Mouse (Mus musculus): Measurements from ENCODE around the gene Nop2. TPM values are rescaled to one million over a fixed set of nuclear protein-coding genes. Genes with fewer than 3 reads are reported as not detected.

Gene Nop2
- total RNA-seq (2021): 10 to 100 TPM; 36.5 to 36.8 TPM
- long read RNA-seq, experiment 1, transcript Nop2-201 (16 exons, 2,597 nt): major isoform, 26 of 45 reads
- long read RNA-seq, experiment 1, partial matches to known transcripts: 12 of 45 reads
- long read RNA-seq, experiment 1, other reads (novel, unspliced or antisense): 7 of 45 reads
- long read RNA-seq, experiment 2, transcript Nop2-201 (16 exons, 2,597 nt): major isoform, 45 of 67 reads
- long read RNA-seq, experiment 2, partial matches to known transcripts: 13 of 67 reads
- long read RNA-seq, experiment 2, other reads (novel, unspliced or antisense): 9 of 67 reads

DNA sequence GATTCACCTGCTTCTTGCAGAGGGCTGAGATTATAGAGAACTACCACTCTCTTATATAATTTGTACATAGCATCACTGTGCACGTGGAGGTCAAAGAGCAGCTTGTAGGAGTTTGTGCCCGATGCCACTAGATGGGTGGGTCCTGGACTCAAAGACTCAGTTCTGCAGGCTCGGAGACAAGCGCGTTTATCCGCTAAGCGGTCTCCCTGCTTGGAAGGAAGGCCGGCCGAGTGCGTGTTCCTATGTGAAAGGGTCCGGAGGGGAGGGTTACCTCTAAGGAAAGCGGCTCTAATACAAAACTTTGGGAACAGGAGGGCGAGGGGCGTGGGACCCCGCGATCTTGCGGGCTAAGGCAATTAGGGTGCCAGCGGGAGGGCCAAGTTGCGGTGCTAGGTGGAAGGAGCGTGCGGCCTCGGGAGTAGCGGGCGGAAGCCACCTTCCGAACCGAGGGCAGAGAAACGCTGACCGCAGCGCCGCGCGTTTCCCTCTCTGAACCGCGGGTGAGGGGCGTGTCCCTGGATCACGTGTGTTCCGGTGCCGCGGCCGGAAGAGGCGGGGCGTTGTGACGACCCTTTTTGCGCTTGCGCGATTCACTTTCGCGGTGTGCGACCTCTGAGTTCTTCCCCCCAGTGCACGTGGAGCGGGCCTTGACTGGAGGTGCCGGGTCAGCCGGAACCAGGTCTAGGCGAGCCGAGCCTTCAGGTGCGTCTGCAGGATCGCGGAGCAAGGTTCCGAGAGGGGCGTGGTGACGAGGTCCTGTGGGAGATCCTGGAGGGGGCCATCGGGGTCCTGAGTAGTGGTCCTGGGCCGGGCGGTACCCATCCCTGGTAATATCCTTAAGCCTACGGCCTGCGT lies at the start of gene Nop2:
TSS of gene Nop2 (plus strand) at position 608 of the 855 bp plus-strand sequence.
- DNase-seq (ENCODE audit: low spot score in 2 of 2): peak; percentile 69 to 72

DNA sequence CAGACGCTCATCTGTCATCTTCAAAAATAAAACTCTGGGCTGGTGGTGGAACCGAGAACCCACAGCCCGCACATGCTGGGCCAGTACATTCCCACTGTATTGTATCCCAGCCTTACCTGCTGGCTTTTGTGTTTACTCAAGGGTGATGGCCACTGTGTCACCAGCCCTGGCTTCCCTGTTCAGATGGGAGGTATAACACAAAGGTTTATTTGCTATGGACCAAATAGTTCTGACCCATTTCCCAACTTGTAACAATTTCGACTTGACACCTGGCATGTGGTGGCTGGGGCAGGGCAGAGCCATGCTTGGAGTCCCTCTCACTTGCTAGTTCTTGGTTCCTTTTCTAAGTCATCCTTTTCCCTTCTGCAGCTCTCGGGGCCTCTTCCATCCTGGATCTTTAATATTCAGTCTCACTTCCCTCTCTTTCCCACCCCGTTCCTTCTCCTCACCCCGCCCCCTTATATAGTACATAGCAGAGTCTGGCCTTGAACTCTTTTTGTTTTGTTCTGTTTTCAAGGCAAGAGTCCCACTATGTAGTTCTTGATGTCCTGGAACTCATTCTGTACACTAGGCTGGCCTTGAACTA lies 48.8 kb upstream of the Nop2 start:
- DNase-seq (ENCODE audit: low spot score in 2 of 2): no peak

DNA sequence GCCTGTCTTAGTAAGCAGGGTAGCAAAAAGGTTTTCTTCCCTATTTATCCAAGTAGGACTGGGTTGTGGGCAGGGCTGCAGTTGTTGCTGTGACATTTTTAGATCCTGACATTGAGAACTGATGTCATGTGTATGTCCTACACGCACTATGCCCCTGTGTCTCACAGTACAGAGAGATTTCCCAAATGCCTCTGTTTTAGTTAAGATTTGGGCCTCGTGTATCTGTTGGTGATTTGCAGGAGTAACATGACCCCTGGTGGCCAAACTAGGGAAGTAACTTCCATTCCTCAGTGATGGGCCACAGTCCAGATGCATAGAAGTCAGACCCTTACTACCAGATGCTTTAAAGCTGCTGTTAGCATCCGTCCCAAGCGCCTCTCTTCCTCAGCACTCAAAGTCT lies 47.3 kb upstream of the Nop2 start:
- no peak for DNase-seq (ENCODE audit: low spot score in 2 of 2)

DNA sequence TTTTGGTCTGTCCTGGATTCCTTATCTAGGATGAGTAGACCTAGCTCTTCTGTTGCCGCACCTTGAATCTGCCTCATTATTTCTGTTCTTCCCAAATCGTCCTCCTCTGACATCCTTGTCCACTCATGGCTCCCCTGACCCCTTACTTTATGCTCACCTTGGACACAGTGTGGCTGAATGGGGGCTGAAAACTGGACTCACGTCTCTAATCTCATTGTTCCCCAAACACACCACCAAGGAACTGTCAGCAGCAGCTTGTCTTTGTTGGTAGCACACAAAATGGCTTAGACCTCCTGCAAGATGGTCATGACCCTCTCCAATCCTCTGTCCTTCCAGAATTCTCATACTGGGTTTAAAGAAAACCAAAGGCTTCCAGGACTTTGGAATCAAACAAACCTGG lies 43.8 kb upstream of the Nop2 start:
- DNase-seq (ENCODE audit: low spot score in 2 of 2): no peak

DNA sequence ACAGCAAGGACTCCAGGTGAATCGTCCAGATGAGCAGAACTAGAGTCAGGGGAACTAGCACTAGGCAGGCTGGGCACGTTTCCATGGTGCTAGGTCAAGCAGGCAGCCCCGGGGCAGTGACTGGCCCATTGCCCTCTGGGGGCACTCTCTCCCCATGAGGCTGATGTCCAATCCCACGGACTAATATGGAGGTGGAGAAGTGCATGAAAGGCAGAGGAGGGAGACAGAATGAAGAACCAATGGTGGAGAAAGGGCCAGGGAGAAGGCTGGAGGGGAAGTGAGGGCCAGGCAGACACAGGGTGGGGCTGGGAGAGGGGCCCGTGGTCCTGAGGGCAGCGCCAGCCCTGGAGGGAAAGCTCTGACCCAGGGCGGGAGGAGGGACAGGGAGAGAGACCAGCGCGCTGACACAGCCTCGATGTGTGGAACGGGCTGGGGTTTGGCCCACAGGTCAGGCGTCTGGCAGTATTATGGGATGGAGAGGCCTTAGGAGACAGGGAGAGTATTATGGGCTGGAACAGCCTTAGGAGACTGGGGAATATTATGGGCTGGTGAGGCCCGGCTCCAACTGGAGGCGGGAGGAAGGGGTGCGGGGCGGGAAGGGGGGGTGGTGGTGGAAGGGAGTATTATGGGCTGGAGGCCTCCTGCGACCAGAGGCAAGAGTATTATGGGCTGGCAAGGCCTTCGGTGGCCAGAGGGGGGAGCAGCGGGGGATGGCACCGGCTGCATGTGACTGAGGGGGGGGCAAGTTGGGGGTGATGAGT lies 43.0 kb upstream of the Nop2 start:
- peak; percentile 43 to 69 for DNase-seq (ENCODE audit: low spot score in 2 of 2)

DNA sequence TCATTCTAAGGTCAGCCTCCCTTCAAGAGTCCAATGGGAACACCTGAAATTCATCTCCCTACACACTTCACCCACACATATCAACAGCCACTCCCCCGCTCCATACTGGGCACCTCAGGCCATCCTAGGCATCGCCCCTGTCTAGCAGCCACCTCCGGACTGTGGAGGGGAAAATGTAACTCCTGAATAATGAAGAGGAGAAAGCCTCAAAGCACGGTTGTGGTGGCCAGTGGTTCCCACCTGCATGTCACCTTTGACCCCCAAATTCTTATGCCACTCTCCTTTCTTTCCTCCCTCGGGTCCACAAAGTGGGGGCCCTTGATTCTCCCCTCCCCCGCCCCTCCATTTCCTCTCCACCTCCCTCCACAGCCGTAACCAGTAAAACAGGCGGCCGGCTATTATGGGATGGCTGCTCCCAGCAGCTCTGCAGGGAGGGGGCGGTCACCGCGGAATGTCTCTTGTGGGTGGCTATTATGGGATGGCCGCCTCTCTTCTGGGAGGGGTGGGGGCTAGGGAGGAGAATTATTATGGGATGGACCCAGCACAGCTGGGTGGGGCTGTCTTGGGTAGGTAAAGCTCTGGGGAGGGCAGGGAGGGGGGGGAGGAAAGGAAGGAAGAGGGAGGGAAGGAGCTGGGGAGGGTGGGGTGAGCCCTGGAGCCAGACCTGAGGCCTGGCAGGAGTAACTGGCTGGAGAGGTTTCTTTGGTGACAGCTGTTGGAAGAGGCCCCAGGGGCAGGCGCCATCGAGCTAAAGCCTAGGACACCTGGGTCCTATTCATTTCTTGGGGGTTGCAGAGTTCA lies 42.0 kb upstream of the Nop2 start:
- peak in 1 of 2 experiments; percentile 58 for DNase-seq (ENCODE audit: low spot score in 2 of 2)

DNA sequence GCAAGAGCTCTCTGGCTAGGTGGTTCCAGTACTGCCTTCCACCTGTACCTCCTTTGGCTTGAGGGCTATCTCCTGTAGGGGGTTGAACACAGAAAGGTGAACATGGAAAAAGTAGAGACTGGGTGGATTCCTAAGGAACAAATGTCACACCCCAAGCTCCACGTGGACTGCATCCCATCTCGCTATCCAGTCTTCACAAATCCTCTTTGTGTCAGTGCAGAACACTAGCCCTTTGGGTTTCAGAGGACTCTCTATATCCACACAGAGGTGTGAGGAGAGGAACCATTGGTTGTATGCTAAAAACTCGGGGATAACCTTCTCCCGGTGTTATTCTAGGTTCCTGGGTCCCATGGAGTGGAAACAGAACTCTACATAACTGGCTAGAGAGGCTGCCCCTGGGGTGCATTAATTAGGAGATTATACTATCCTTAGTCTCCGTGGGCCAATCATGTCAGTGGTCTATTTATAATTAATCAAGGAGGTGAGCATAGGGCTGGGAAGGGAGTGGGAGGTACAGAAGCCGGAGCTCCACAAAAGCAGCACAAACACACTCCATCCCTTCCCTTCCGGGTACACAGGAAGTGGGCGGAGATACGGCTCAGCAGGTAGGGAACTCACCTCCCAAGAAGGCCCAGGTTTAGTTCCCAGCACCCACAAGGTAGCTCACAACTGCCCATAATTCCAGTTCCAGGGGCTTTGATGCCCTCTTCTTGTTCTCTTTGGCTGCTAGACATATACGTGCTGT lies 41.2 kb upstream of the Nop2 start:
- DNase-seq (ENCODE audit: low spot score in 2 of 2): no peak

DNA sequence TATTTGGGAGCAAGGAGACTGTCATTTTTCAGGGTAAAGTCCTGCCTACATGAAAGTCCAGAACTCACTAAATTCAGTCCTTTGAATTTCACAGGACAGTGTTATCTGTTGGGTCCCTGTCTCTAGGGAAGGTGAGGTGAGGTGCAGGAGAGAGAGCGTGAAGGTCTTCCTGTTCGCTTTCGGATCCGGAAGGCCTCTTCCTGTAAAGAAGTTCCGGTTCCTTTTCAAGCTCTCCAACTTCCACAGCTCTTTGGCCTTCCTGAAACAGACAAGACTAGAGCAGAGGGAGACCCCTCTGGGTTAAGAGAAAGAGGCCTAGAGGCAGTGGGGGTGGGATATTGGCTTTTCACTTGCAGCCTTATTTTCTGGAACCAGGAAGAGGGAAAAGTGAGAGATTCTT lies 39.3 kb upstream of the Nop2 start:
- no peak for DNase-seq (ENCODE audit: low spot score in 2 of 2)

DNA sequence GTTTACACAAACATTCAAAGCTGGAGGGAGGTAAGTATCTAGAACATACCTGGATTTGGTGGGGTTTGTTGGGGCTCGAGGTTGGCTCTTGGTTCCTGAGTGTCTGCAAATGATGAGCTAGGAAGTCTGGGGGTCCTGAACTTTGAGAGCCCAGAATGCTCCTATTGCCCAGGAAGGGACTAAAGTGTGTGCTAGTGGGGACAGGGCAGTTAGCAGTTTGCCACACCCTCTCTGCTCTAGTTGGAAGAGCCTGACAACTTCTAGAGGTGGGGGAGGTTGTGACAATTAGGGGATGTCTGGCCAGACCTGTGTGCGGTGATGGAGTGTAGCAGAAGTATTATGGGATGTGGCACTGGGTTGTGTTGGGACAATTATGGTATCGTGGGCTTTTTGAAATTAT lies 36.9 kb upstream of the Nop2 start:
- no peak for DNase-seq (ENCODE audit: low spot score in 2 of 2)

DNA sequence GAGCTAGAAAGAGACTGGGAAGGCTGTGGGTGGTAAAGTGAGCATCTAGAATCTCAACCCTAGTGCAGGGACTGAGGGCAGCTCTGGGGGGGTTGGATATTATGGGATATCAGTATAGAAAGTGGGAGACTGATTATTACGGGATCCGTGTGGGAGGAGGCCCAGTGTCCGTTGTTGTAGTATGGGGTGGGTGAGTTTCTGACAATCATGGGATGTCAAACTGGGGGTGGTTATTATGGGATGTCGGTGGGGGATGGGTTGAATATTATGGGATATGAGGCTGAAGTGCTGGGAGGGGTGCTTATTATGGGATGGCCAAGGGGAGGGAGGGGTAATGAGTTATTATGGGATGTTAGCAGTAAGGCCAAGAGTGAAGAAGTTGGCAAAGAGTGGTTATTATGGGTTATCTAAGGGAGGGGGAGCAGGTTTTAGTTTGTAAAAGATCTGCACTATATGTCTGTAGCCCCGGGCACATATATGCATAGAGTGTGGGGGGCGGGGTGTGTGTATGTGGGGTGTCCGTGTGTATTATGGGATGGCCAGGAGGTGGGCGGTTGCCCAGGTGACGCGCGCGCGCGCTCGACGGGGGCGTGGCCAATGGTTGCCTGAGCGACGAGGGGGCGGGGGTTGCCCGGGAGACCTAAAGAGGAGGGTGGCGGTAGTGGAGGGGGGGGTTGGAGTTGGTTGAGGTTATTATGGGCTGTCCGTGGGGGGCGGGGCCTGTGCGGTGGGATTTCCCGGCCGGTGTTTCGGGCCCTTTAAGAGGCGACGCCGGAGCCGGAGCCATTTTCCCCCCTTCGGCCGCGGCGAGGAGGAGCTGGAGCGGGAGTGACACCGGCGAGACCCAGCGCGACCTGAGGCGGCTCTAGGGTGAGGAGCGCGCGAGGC lies 36.1 kb upstream of the Nop2 start, which contains the start of gene Chd4:
TSS of gene Chd4 (plus strand) at position 591 of the 888 bp plus-strand sequence.
- DNase-seq (ENCODE audit: low spot score in 2 of 2): peak; percentile 96 to 98

DNA sequence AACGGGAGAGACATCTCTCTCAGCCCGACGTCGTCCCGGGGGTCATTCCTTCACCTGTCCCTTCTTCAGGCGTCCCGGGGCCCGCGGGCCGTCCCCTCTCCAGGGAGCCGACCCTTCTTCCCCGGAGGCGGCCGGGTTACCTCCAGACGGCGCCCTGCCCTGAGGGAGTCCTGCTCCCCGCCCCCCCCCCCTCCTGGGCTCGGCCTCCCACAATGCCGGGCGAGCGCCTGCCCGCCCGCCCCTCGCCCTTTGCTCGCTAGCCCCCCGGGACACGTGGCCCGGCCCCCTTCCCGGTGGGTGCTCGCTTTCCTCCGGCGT lies 35.5 kb upstream of the Nop2 start:
- DNase-seq (ENCODE audit: low spot score in 2 of 2): no peak

DNA sequence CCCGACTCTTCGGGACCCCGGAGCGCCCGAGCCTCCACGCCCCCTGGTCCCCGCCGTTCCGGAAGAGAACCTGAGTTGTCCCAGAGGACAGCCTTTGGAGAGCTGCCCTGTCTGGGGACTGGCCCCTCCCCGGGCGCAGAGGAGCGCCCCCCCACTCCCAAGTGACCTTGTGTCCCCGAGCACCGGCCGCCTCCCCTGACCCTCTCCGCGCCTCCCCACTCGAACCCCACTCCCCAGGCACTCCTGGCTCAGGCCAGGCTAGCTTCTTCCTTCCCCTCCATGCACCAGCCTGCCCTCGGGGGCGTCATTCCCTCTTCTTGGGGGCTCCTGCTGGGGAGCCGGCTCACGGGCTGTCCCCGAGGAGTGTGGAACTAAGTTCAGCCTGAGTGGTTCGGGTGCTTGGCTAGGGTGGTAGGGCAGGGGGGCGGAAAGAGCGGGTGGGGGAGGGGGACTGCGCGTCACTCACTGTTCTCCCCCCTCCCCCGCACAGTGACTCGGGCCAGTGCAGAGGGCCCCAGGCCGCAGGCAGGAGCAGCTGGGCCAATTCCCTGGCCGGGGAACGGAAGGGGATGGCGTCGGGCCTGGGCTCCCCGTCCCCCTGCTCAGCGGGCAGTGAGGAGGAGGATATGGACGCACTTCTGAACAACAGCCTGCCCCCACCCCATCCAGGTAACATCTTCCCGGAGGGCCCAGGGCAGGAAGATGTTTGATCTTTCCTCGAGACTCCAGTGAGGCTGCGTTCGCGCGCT lies 34.9 kb upstream of the Nop2 start:
- DNase-seq (ENCODE audit: low spot score in 2 of 2): peak; percentile 40 to 55

DNA sequence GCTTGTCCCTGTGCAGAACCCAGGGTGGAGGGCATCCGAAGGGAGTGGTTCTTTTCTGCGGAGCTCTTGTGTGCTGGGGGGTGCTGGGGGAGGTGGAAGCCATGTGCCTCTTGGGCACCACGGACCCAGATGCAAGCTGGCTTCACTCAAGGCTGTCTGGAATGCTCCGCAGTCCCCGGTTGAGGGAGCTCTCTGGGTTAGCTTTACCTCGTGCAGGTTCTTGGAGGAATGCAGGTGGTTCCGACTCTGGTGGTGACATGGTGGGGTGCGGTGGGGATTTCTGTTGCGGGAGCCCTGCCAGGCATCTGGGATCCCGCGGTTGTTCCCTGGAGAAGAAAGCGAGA lies 34.4 kb upstream of the Nop2 start:
- DNase-seq (ENCODE audit: low spot score in 2 of 2): no peak

DNA sequence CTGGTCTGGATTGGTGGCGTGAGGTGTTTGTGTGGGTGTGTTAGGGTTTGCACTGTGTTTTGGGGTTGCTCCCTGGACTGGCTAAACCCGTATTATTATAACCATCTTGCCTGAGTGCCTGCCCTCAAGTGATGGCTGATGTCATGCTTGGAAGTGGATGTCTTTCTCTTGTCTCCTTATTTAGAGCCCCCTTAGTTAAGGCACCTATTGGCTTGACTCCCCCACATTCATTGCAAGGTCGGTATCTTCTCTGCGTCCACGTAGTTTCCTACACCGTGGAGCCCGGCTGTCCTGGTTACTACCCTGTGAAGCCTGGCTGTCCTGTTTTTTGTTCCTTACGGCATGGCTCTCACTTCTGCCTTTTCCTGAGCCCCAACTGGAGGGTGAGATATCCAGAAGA lies 33.8 kb upstream of the Nop2 start:
- DNase-seq (ENCODE audit: low spot score in 2 of 2): no peak

DNA sequence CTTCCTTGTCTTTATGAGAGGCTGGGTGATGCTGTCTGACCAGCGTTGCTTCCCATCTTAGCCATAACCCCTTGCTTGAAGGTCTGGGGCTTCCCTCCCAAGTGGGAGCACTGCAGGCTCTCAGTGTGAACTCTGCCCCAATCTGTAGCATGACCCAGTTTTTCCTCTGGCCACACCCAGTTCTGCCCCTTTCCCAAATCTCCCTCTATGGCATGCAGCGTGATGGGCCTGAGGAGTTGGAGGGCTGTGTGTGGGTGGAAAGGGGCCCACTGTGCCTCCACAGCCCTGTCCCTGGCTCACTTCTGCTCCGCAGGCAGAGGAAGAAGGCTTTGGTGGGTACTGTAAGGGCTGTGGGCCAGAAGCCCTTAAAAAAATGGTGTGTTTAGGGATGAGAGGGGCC lies 33.2 kb upstream of the Nop2 start:
- DNase-seq (ENCODE audit: low spot score in 2 of 2): no peak

DNA sequence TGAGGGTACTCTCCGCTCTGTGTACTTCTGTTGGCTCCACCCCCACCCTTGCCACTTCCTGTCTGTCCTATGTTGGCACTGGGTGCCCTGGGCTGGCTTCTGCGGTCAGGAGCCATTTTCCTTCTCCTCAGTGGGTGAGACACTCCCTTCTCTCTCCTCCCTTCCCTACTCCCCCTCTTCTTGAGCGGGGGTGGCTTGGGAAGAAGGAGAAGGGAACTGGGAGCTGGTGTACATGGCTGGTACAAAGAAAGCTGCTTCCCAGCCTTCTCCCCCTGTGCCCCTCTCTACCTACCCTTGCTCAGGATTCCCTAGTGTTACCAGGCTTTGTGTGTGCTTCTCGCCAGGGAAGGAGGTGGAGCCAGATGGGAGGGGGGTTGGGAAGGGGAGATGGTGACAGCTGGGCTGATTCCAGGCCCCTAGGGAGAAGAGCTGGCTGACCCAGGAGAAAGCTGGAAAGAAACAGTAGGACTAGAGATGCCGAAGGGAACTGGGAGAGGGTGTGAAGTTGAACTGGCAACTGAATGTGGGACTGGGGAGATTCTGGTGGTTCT lies 32.2 kb upstream of the Nop2 start:
- no peak for DNase-seq (ENCODE audit: low spot score in 2 of 2)

DNA sequence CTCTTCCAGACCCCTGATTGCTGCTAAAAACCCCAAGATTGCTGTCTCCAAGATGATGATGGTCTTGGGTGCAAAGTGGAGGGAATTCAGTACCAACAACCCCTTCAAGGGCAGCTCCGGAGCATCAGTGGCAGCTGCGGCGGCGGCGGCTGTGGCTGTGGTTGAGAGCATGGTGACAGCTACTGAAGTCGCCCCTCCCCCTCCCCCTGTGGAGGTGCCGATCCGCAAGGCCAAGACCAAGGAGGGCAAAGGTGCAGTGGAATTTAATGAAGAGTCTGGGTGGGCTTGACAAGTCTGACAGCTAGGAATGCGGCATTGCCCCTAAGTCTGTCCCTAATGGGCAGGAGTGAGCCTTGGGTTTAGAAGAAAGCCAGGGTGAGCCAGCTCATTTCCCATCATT lies 30.3 kb upstream of the Nop2 start:
- no peak for DNase-seq (ENCODE audit: low spot score in 2 of 2)

DNA sequence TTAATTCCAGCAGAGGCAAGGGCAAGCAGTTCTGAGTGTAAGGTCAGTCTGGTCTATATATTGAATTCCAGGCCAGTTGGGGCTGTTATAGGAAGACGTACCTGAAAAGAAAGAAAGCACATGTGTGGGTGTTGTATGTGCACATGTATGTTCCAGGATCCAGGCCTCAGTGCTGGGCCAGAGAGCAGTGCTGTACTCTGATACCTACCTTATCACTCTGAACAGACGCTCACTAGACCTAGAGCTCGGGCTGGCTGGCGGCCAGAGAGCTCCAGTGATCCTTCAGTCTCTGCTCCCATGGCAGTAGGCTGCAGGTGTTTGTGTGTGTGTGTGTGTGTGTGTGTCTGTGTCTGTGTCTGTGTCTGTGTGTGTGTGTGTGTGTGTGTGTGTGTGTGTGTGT lies 27.5 kb upstream of the Nop2 start:
- no peak for DNase-seq (ENCODE audit: low spot score in 2 of 2)

Measured in adrenal gland, postnatal 4 days (tissue).